Mouse (Mus musculus): ENCODE data around the gene Umodl1.

Gene Umodl1

GRCm38 (mm10) chr17:30954340-30954739 lies at the start of gene Umodl1:
Gene Umodl1 (plus strand): TSS chr17:30954640.
- no peak for DNase-seq (ENCODE audit: low read depth, low spot score)

GRCm38 (mm10) chr17:30907577-30907976 lies 46.9 kb upstream of the Umodl1 start:
- DNase-seq (ENCODE audit: low read depth, low spot score), result no peak

GRCm38 (mm10) chr17:30910866-30911731 lies 43.3 kb upstream of the Umodl1 start:
- no peak for DNase-seq (ENCODE audit: low read depth, low spot score)

GRCm38 (mm10) chr17:30911732-30912088 lies 42.7 kb upstream of the Umodl1 start:
- DNase-seq (ENCODE audit: low read depth, low spot score), result no peak

GRCm38 (mm10) chr17:30912536-30912935 lies 41.9 kb upstream of the Umodl1 start:
- DNase-seq (ENCODE audit: low read depth, low spot score), result no peak

GRCm38 (mm10) chr17:30914264-30914663 lies 40.2 kb upstream of the Umodl1 start:
- DNase-seq (ENCODE audit: low read depth, low spot score), result no peak

GRCm38 (mm10) chr17:30923566-30923965 lies 30.9 kb upstream of the Umodl1 start:
- DNase-seq (ENCODE audit: low read depth, low spot score), result peak; percentile 69

GRCm38 (mm10) chr17:30930827-30931226 lies 23.6 kb upstream of the Umodl1 start:
- no peak for DNase-seq (ENCODE audit: low read depth, low spot score)

- DNase-seq (ENCODE audit: low read depth, low spot score), result no peak
Measured at GRCm38 (mm10) chr17:30932836-30933235, 21.6 kb upstream of the Umodl1 start.

- no peak for DNase-seq (ENCODE audit: low read depth, low spot score)
Measured at GRCm38 (mm10) chr17:30935301-30935700, 19.1 kb upstream of the Umodl1 start.

- DNase-seq (ENCODE audit: low read depth, low spot score), result no peak
Measured at GRCm38 (mm10) chr17:30938554-30938953, 15.9 kb upstream of the Umodl1 start.

- no peak for DNase-seq (ENCODE audit: low read depth, low spot score)
Measured at GRCm38 (mm10) chr17:30948382-30948781, 6.1 kb upstream of the Umodl1 start.

GRCm38 (mm10) chr17:30950780-30951179 lies 3.7 kb upstream of the Umodl1 start:
- DNase-seq (ENCODE audit: low read depth, low spot score), result peak; percentile 46

GRCm38 (mm10) chr17:30951600-30951999 lies 2.8 kb upstream of the Umodl1 start:
- no peak for DNase-seq (ENCODE audit: low read depth, low spot score)

- DNase-seq (ENCODE audit: low read depth, low spot score), result no peak
Measured at GRCm38 (mm10) chr17:30961936-30962592, 7.6 kb downstream of the Umodl1 start.

GRCm38 (mm10) chr17:30962880-30963279 lies 8.4 kb downstream of the Umodl1 start:
- no peak for DNase-seq (ENCODE audit: low read depth, low spot score)

- no peak for DNase-seq (ENCODE audit: low read depth, low spot score)
Measured at GRCm38 (mm10) chr17:30969983-30970382, 15.5 kb downstream of the Umodl1 start.

GRCm38 (mm10) chr17:30971877-30972276 lies 17.4 kb downstream of the Umodl1 start:
- no peak for DNase-seq (ENCODE audit: low read depth, low spot score)

GRCm38 (mm10) chr17:30973332-30973731 lies 18.9 kb downstream of the Umodl1 start:
- no peak for DNase-seq (ENCODE audit: low read depth, low spot score)

- DNase-seq (ENCODE audit: low read depth, low spot score), result no peak
Measured at GRCm38 (mm10) chr17:30977290-30977689, 22.9 kb downstream of the Umodl1 start.

GRCm38 (mm10) chr17:30978556-30978955 lies 24.1 kb downstream of the Umodl1 start:
- DNase-seq (ENCODE audit: low read depth, low spot score), result peak; percentile 15

GRCm38 (mm10) chr17:30983521-30983920 lies 29.1 kb downstream of the Umodl1 start:
- DNase-seq (ENCODE audit: low read depth, low spot score), result no peak

GRCm38 (mm10) chr17:30990254-30990653 lies 35.8 kb downstream of the Umodl1 start:
- DNase-seq (ENCODE audit: low read depth, low spot score), result peak; percentile 65
